Mouse (Mus musculus) neural tube, postnatal 0 days (tissue): ENCODE results near the gene Rdx. TPM values are rescaled to one million over a fixed set of nuclear protein-coding genes. Genes with fewer than 3 reads are reported as not detected.

ENCODE experiments used
- microRNA-seq: library from miRNA; unstranded; fragments of <30 nt; microRNA quantifications from one replicate; pipeline ENCODE4, GENCODE M21; 2016
- polyA plus RNA-seq: library from polyadenylated mRNA; unstranded; fragments of >200 nt; fragmentation: Nextera tagmentation; extraction: Ambion mirVana; gene quantifications from 2 replicates; pipeline ENCODE4 v1.2.1, GENCODE M21; 2015

Rdx gene
- 89.9 and 103 TPM in 2 replicates for polyA plus RNA-seq

DNA sequence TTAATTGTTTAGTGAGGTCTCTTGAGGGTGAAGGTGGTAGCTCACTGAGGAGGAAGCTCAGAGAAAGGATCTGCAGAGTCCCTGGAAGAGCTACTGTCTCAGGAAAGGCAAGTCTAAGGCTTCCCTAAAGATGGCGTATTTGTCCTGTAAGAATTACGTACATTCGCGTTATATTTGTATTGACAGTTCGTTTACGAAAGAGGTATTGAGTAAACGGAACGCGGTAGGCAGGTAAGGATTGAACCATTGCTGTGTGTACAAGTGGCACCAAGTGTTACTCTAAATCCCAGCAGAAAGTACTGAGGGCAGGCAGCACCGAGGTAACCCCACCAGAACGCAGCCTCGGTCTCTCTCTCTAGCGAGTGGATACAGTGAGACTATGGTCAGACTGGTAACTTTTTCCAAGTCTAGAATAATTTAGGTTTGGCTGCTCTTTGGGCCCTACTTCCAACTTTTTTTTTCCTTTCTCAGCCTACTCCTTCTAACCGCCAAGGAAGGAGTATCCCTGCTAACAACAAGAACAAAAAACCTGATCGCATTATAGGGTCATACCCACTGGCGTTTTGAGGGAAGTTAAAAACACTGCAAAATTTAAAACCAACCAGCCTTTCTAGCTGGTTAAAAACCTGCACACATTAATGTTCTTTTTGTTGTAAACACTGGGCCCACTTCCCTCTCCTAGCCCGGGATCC, at the start of gene Rdx:
Gene Rdx, plus strand, starts transcription at position 45 of the 692 bp plus-strand sequence.

Small RNA genes lying within 50 kb of the gene (microRNA-seq; reads per million reads assigned to microRNA genes)
- gene Gm27686 = not detected
- not detected for gene Mir6244

Other genes starting within 250 kb of the Rdx start
- gene Fdx1, start 83.6 kb upstream of the Rdx start, polyA plus RNA-seq = 51.8 and 58.1 TPM in 2 replicates
- gene Zc3h12c, start 121.4 kb downstream of the Rdx start, polyA plus RNA-seq = 2.4 and 3.2 TPM in 2 replicates